In genomic region chr2:12325417-12325816, GRCm38 (mm10) we compare ENCODE assay signal across 9 mouse cellular contexts. TPM values are rescaled to one million over a fixed set of nuclear protein-coding genes. Genes with fewer than 3 reads are reported as not detected.
DNase-seq lines count a peak whose midpoint lies in the region; ATAC-seq and TF ChIP-seq lines count a peak whose summit lies in the region.
"Had no signal": no experiment of that assay in that cellular context is flagged by ENCODE, and none has a peak within 500 bp of the region (broad histone marks: within the 10 kb centered on the region; RNA-seq: fewer than 3 reads in every experiment).

No protein-coding gene starts in this region.

- no peak overlapping the region for H3K9ac ChIP-seq in intestine, embryonic 16.5 days (ENCODE audit: low read depth, low read length)
- no peak overlapping the region for H3K9ac ChIP-seq in stomach, embryonic 16.5 days (ENCODE audit: low read length)
- no peak overlapping the region for H3K9ac ChIP-seq in midbrain, postnatal 0 days (replicated peaks; ENCODE audit: low read length, poor library complexity, severe bottlenecking)
- H3K9ac ChIP-seq: limb, embryonic 13.5 days had no signal

- no peaks in the 10 kb centered on the region for H3K9me3 ChIP-seq in intestine, embryonic 16.5 days (ENCODE audit: control insufficient read depth, low read length)
- no peaks in the 10 kb centered on the region for H3K9me3 ChIP-seq in stomach, embryonic 16.5 days (replicated peaks; ENCODE audit: control insufficient read depth, low read length)
- no peaks in the 10 kb centered on the region for H3K9me3 ChIP-seq in midbrain, postnatal 0 days (ENCODE audit: low read length)
- H3K9me3 ChIP-seq: limb, embryonic 13.5 days had no signal

- H3K36me3 ChIP-seq in intestine, embryonic 16.5 days (ENCODE audit: control insufficient read depth, insufficient read depth, low read length), result no peaks in the 10 kb centered on the region
- no peaks in the 10 kb centered on the region for H3K36me3 ChIP-seq in stomach, embryonic 16.5 days (ENCODE audit: control insufficient read depth, insufficient read depth, low read length)
- H3K36me3 ChIP-seq in midbrain, postnatal 0 days (ENCODE audit: insufficient read depth, low read length), result no peaks in the 10 kb centered on the region
- H3K36me3 ChIP-seq: limb, embryonic 13.5 days had no signal

- no peaks in the 10 kb centered on the region for H3K27me3 ChIP-seq in intestine, embryonic 16.5 days (replicated peaks; ENCODE audit: control insufficient read depth, insufficient read depth, low read length)
- H3K27me3 ChIP-seq in stomach, embryonic 16.5 days (ENCODE audit: control insufficient read depth, insufficient read depth, low read length), result no peaks in the 10 kb centered on the region
- no peaks in the 10 kb centered on the region for H3K27me3 ChIP-seq in midbrain, postnatal 0 days (ENCODE audit: insufficient read depth, low read length)
- H3K27me3 ChIP-seq: limb, embryonic 13.5 days had no signal

- H3K4me2 ChIP-seq in intestine, embryonic 16.5 days (ENCODE audit: low read depth, low read length), result no peak overlapping the region
- H3K4me2 ChIP-seq in stomach, embryonic 16.5 days (ENCODE audit: low read depth, low read length), result no peak overlapping the region
- H3K4me2 ChIP-seq in midbrain, postnatal 0 days (ENCODE audit: low read depth, low read length, poor library complexity, severe bottlenecking), result no peak overlapping the region
- H3K4me2 ChIP-seq: limb, embryonic 13.5 days had no signal

- no peak for TF ChIP-seq CTCF in gastrocnemius, adult 2 months (IDR thresholded peaks at IDR 0.05)
- no peak for TF ChIP-seq CTCF in midbrain, postnatal 0 days (IDR thresholded peaks at IDR 0.05)

- no peak overlapping the region for H3K4me3 ChIP-seq in gastrocnemius, adult 2 months
- no peak overlapping the region for H3K4me3 ChIP-seq in intestine, embryonic 16.5 days (ENCODE audit: low read length)
- H3K4me3 ChIP-seq in stomach, embryonic 16.5 days (replicated peaks; ENCODE audit: low read length), result no peak overlapping the region
- no peak overlapping the region for H3K4me3 ChIP-seq in midbrain, postnatal 0 days (ENCODE audit: low read depth, low read length)
- H3K4me3 ChIP-seq: limb, embryonic 13.5 days had no signal

- intact Hi-C loops in gastrocnemius, adult 2 months (cut with DNase I), result no loop called here

- 53% methylated on average over 6 of the region's 6 CpGs for WGBS in intestine, embryonic 16.5 days
- 59% methylated on average over 6 of the region's 6 CpGs for WGBS in stomach, embryonic 16.5 days
- whole genome bisulfite sequencing in midbrain, postnatal 0 days, result 79% methylated on average over 6 of the region's 6 CpGs

- ATAC-seq in intestine, embryonic 16.5 days, result peak; percentile 67
- ATAC-seq in stomach, embryonic 16.5 days (ENCODE audit: insufficient read depth, low FRiP score), result peak; percentile 89
- no peak for ATAC-seq in midbrain, postnatal 0 days (ENCODE audit: low FRiP score)

- DNase-seq in kidney, postnatal 14 days, result peak; percentile 12
- DNase-seq in kidney, postnatal 25 days, result no peak
- peak; percentile 84 for DNase-seq in gastrocnemius, adult 2 months
- DNase-seq in midbrain, postnatal 0 days (ENCODE audit: low spot score), result no peak
- DNase-seq in embryo, embryonic 10.5 days (ENCODE audit: low spot score), result no peak
- DNase-seq in right cerebral cortex, postnatal 14 days, result no peak

- peak overlapping the region; percentile 58 for H3K27ac ChIP-seq in gastrocnemius, adult 2 months
- H3K27ac ChIP-seq in intestine, embryonic 16.5 days (ENCODE audit: low read length), result no peak overlapping the region
- H3K27ac ChIP-seq in stomach, embryonic 16.5 days (ENCODE audit: low read length), result peak overlapping the region; percentile 50
- H3K27ac ChIP-seq in midbrain, postnatal 0 days (ENCODE audit: low read depth, low read length), result no peak overlapping the region
- H3K27ac ChIP-seq: limb, embryonic 13.5 days had no signal

- H3K4me1 ChIP-seq in intestine, embryonic 16.5 days (ENCODE audit: control insufficient read depth, insufficient read depth, low read length), result peaks cover 4% of the 10 kb centered on the region
- 0 out of 2 replicates have a peak, but pooled peaks cover 5% of the 10 kb centered on the region for H3K4me1 ChIP-seq in stomach, embryonic 16.5 days (ENCODE audit: control insufficient read depth, insufficient read depth, low read length)
- peaks cover 2% of the 10 kb centered on the region; the same call in 1 of the 2 replicates for H3K4me1 ChIP-seq in midbrain, postnatal 0 days (ENCODE audit: insufficient read depth, low read length)

RNA-seq across cellular contexts. Expression of gene Itga8, which starts 23.7 kb away (rescaled TPM):
- total RNA-seq in gastrocnemius, adult 2 months (2021), result 1 to 10 TPM; 2.0 to 2.6 TPM
- 9.2 and 10.2 TPM in 2 replicates for polyA plus RNA-seq in intestine, embryonic 16.5 days (2015; fragmentation: Nextera tagmentation; extraction: Ambion mirVana)
- polyA plus RNA-seq in stomach, embryonic 16.5 days (2015; fragmentation: Nextera tagmentation; extraction: Ambion mirVana), result 19.6 and 23.4 TPM in 2 replicates
- total RNA-seq in midbrain, postnatal 0 days (2014; rRNA removed), result 3.6 and 5.4 TPM in 2 replicates
- 1.3 and 1.4 TPM in 2 replicates for polyA plus RNA-seq in midbrain, postnatal 0 days (2015; fragmentation: Nextera tagmentation; extraction: Ambion mirVana)

Comparison
In these comparisons a context has a peak if more than half of its experiments do, and no peak if none do; other contexts are left out.
1. DNase-seq: peak in kidney, postnatal 14 days (single experiment) and gastrocnemius, adult 2 months (single experiment); none in kidney, postnatal 25 days (0 of 2), midbrain, postnatal 0 days (single experiment), embryo, embryonic 10.5 days (single experiment) and right cerebral cortex, postnatal 14 days (single experiment).
2. H3K27ac ChIP-seq: peak in gastrocnemius, adult 2 months (single experiment) and stomach, embryonic 16.5 days (single experiment); none in intestine, embryonic 16.5 days (single experiment) and midbrain, postnatal 0 days (single experiment).